Mouse (Mus musculus): ENCODE data around the gene Plk5. TPM values are rescaled to one million over a fixed set of nuclear protein-coding genes. Genes with fewer than 3 reads are reported as not detected.

Gene Plk5
- polyA plus RNA-seq, 1 experiment from 2014 or later: 2.9 TPM

DNA sequence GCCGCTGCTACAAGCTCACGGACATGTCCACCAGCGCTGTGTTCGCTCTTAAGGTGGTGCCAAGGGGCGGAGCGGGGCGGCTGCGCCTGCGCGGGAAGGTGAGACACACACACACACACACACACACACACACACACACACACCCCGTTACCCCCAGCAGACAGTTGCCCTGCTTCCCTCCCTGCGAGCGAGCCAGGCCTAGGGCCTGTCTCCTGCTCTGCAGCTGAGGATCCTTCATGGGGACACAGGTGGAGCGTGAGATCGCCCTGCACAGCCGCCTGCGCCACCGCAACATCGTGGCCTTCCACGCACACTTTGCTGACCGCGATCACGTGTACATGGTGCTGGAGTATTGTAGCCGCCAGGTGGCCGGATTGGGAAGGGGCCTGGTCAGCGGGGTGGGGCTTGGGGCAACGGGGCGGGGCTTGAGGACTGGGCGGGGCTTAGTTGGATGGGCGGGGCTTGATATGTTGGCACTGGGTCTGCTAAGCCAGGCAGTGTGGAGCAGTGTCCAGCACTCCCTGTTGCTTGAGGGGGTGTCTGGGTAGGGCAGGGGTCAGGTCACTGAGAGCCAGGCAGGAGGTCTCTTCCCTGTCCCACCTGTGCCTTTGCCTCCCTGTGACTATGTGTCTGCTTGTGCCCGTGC is 1.9 kb downstream of the Plk5 start:
- peaks cover 44% of the 10 kb centered on the region for H3K27me3 ChIP-seq (ENCODE audit: control insufficient read depth, insufficient read depth, low read length)
- WGBS: 7% methylated on average over 31 of the region's 31 CpGs
- H3K36me3 ChIP-seq (ENCODE audit: control insufficient read depth, insufficient read depth, low read length): no peaks in the 10 kb centered on the region
- ATAC-seq (ENCODE audit: low FRiP score, low TSS enrichment) (peak; percentile 50), DNase-seq (peak; percentile 66)
- 0 out of 2 replicates have a peak overlapping the region, but pooled peaks have one; percentile 16 for H3K9ac ChIP-seq (replicated peaks; ENCODE audit: low read length)
- H3K9me3 ChIP-seq (ENCODE audit: control insufficient read depth, low read length): no peaks in the 10 kb centered on the region
- H3K4me1 ChIP-seq (ENCODE audit: control insufficient read depth, insufficient read depth, low read length): peaks cover 7% of the 10 kb centered on the region; the same call in 1 of the 2 replicates
- no peak overlapping the region for H3K27ac ChIP-seq (replicated peaks; ENCODE audit: low read depth, low read length)
- H3K4me3 ChIP-seq (replicated peaks; ENCODE audit: low read depth, low read length): peak overlapping the region; percentile 32
- peak overlapping the region; percentile 53 for H3K4me2 ChIP-seq (ENCODE audit: low read length)

DNA sequence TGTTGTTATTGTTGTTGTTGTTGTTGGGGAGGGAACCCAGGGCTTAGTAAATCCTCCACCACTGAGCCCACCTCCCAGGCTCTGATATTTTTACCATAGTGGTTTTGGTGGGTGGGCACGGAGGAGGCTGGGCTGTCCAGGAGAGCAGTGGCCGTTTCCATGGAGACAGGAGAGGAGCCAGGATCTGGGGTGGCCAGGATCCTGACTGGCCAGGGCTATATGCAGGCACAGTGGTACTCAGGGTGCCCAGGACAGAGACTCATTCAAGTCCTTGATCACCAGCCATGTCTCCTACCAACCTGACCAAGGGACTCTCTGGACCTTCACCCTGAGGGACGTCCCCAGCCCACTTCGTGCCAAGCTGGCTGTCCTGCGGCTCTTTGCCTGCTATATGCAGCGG is 7.5 kb downstream of the Plk5 start:
- no peak overlapping the region for H3K4me2 ChIP-seq (ENCODE audit: low read length)
- H3K9me3 ChIP-seq (ENCODE audit: control insufficient read depth, low read length): no peaks in the 10 kb centered on the region
- no peak overlapping the region for H3K27ac ChIP-seq (replicated peaks; ENCODE audit: low read depth, low read length)
- no peaks in the 10 kb centered on the region for H3K4me1 ChIP-seq (ENCODE audit: control insufficient read depth, insufficient read depth, low read length)
- H3K27me3 ChIP-seq (ENCODE audit: control insufficient read depth, insufficient read depth, low read length): peaks cover under 1% of the 10 kb centered on the region; the same call in 1 of the 2 replicates
- H3K4me3 ChIP-seq (replicated peaks; ENCODE audit: low read depth, low read length): no peak overlapping the region
- no peak overlapping the region for H3K9ac ChIP-seq (replicated peaks; ENCODE audit: low read length)
- no peak for DNase-seq
- WGBS: 26% methylated on average over 6 of the region's 6 CpGs
- no peak for ATAC-seq (ENCODE audit: low FRiP score, low TSS enrichment)
- no peaks in the 10 kb centered on the region for H3K36me3 ChIP-seq (ENCODE audit: control insufficient read depth, insufficient read depth, low read length)

DNA sequence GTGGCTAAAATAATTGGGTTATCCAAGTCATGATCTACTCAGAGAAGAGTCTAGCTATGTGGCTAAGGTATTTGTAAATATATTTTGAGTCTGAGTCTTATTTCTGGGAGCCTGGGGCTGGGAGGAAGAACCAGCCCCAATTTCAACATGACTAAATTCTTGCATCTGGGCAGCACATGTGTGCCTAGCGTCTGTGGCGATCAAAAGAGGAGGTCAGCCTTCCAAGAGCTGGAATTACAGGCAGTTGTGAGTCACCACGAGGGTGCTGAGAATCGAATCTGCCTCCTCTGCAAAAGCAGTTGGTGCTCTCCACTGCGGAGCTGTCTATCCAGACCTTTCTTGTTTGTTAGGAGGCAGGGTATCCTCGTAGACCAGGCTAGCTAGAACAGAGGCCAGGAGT is 9.5 kb downstream of the Plk5 start:
- no peak for ATAC-seq (ENCODE audit: low FRiP score, low TSS enrichment)
- Histone ChIP-seq H3K9ac (replicated peaks; ENCODE audit: low read length) (no peak overlapping the region), H3K27me3 (ENCODE audit: control insufficient read depth, insufficient read depth, low read length) (no peaks in the 10 kb centered on the region), H3K27ac (replicated peaks; ENCODE audit: low read depth, low read length) (no peak overlapping the region), H3K36me3 (ENCODE audit: control insufficient read depth, insufficient read depth, low read length) (no peaks in the 10 kb centered on the region), H3K4me1 (ENCODE audit: control insufficient read depth, insufficient read depth, low read length) (no peaks in the 10 kb centered on the region), H3K9me3 (ENCODE audit: control insufficient read depth, low read length) (no peaks in the 10 kb centered on the region), H3K4me2 (ENCODE audit: low read length) (no peak overlapping the region), H3K4me3 (replicated peaks; ENCODE audit: low read depth, low read length) (no peak overlapping the region)
- WGBS: 62% methylated on average over 6 of the region's 6 CpGs
- DNase-seq: no peak

DNA sequence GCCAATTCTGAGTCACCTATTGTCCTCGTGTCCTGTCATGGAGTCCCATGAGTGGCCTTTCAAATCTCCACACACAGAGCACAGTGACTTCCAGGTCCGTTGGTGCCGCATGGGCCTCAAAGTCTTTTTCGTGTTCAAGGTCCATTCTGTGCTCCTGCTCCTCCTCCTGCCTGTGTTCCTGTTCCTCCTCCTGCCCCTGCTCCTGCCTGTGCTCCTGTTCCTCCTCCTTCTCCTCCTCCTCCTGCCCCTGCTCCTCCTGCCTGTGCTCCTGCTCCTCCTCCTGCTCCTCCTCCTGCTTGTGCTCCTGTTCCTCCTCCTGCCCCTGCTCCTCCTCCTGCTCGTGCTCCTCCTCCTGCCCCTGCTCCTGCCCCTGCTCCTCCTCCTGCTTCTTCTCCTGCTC is 11.7 kb downstream of the Plk5 start:
- Histone ChIP-seq H3K36me3 (ENCODE audit: control insufficient read depth, insufficient read depth, low read length) (no peaks in the 10 kb centered on the region), H3K9me3 (ENCODE audit: control insufficient read depth, low read length) (no peaks in the 10 kb centered on the region), H3K4me2 (ENCODE audit: low read length) (no peak overlapping the region), H3K27ac (replicated peaks; ENCODE audit: low read depth, low read length) (no peak overlapping the region), H3K27me3 (ENCODE audit: control insufficient read depth, insufficient read depth, low read length) (no peaks in the 10 kb centered on the region), H3K4me1 (ENCODE audit: control insufficient read depth, insufficient read depth, low read length) (peaks cover 11% of the 10 kb centered on the region; the same call in 1 of the 2 replicates), H3K9ac (replicated peaks; ENCODE audit: low read length) (no peak overlapping the region), H3K4me3 (replicated peaks; ENCODE audit: low read depth, low read length) (no peak overlapping the region)
- DNase-seq (no peak), ATAC-seq (ENCODE audit: low FRiP score, low TSS enrichment) (no peak)
- WGBS: 59% methylated on average over 5 of the region's 5 CpGs

DNA sequence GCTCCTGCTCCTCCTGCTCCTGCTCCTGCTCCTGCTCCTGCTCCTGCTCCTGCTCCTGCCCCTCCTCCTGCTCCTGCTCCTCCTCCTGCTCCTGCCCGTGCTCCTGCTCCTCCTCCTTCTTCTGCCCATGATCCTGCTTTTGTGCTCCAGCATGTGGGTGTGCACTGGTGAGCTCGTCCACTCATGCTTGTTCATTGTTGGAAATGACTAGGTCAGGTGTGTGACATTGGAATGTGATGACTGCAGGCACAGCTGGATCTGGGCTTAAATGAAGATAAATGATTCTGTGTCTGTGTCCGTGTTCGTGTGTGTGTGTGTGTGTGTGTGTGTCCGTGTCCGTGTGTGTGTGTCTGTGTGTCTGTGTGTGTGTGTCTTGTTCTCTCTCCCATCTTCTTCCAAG is 12.1 kb downstream of the Plk5 start:
- no peak overlapping the region for H3K9ac ChIP-seq (replicated peaks; ENCODE audit: low read length)
- no peak overlapping the region for H3K4me2 ChIP-seq (ENCODE audit: low read length)
- H3K4me1 ChIP-seq (ENCODE audit: control insufficient read depth, insufficient read depth, low read length): peaks cover 11% of the 10 kb centered on the region; the same call in 1 of the 2 replicates
- no peaks in the 10 kb centered on the region for H3K36me3 ChIP-seq (ENCODE audit: control insufficient read depth, insufficient read depth, low read length)
- DNase-seq (no peak), ATAC-seq (ENCODE audit: low FRiP score, low TSS enrichment) (no peak)
- no peak overlapping the region for H3K27ac ChIP-seq (replicated peaks; ENCODE audit: low read depth, low read length)
- 93% methylated on average over 6 of the region's 6 CpGs for WGBS
- no peaks in the 10 kb centered on the region for H3K27me3 ChIP-seq (ENCODE audit: control insufficient read depth, insufficient read depth, low read length)
- no peak overlapping the region for H3K4me3 ChIP-seq (replicated peaks; ENCODE audit: low read depth, low read length)
- no peaks in the 10 kb centered on the region for H3K9me3 ChIP-seq (ENCODE audit: control insufficient read depth, low read length)

DNA sequence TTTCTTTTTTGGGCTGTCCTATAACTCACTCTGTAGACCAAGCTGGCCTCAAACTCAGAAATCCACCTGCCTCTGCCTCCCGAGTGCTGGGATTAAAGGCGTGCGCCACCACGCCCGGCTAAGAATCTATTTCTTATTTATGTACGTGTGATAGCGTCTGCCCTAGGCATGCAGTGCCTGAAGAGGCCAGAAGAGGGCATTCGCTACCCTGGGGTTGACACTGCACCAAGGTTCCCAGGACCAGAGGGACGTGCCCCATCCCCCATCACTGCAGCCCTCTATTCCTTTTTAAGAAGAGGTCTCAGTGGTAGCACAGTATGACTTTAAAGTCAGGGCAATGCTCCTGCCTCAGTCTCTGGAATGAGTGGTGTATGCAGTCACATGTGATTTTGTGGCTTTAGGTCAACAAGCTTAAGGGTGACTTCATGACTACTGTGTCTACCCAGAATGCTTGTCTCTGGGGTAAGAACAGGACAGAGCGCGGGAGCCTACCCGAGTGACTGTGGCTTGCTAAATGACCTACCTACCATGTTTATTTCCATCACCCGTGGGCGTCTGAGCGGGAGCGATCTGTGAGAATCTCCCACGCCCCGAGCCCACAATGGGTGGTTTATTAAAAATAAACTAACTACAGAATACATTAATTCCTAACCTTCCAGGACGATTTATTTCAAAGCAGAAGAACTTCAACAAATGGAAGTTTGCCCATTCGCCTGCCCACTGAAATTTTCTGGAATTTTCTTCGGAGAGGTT is 13.9 kb downstream of the Plk5 start:
- H3K27me3 ChIP-seq (ENCODE audit: control insufficient read depth, insufficient read depth, low read length): no peaks in the 10 kb centered on the region
- H3K9me3 ChIP-seq (ENCODE audit: control insufficient read depth, low read length): no peaks in the 10 kb centered on the region
- no peak overlapping the region for H3K4me3 ChIP-seq (replicated peaks; ENCODE audit: low read depth, low read length)
- ATAC-seq (ENCODE audit: low FRiP score, low TSS enrichment): no peak
- H3K4me2 ChIP-seq (ENCODE audit: low read length): no peak overlapping the region
- no peak for DNase-seq
- no peak overlapping the region for H3K27ac ChIP-seq (replicated peaks; ENCODE audit: low read depth, low read length)
- H3K4me1 ChIP-seq (ENCODE audit: control insufficient read depth, insufficient read depth, low read length): peaks cover 11% of the 10 kb centered on the region; the same call in 1 of the 2 replicates
- H3K9ac ChIP-seq (replicated peaks; ENCODE audit: low read length): no peak overlapping the region
- WGBS: 85% methylated on average over 21 of the region's 21 CpGs
- no peaks in the 10 kb centered on the region for H3K36me3 ChIP-seq (ENCODE audit: control insufficient read depth, insufficient read depth, low read length)

DNA sequence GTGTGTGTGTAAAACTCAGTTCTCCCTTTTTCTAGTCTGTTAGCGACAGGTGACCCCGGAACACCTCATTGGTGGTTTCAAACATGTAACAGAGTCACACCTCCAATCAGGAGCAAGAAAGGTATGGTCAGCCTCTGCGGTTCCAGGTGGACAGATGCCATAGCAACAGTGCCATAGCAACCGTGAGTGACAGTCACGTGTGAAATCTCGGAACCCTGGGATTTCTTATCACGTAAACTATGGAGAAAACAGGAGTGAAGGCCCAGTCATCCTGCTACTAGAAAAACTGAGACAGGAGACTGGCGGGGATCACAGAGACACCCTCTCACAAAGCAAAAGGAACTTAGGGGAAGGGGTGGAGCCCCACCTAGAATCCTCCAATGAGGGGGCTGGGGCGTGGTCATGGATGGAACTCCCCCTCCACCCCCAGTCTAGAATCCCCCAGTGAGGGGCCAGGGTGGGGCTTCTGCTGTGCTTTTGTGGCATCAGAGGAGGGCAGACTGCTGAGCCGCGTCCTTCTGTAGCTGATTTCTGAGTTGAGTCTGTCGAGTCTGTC is 15.2 kb downstream of the Plk5 start:
- 3% methylated on average over 12 of the region's 12 CpGs for WGBS
- H3K4me3 ChIP-seq (replicated peaks; ENCODE audit: low read depth, low read length): no peak overlapping the region
- DNase-seq: peak; percentile 77
- peak overlapping the region; percentile 41 for H3K4me2 ChIP-seq (ENCODE audit: low read length)
- ATAC-seq (ENCODE audit: low FRiP score, low TSS enrichment): peak; percentile 63; the same call in 1 of the 2 replicates
- H3K27me3 ChIP-seq (ENCODE audit: control insufficient read depth, insufficient read depth, low read length): no peaks in the 10 kb centered on the region
- no peak overlapping the region; the same call in 1 of the 2 replicates for H3K9ac ChIP-seq (replicated peaks; ENCODE audit: low read length)
- no peaks in the 10 kb centered on the region for H3K9me3 ChIP-seq (ENCODE audit: control insufficient read depth, low read length)
- H3K4me1 ChIP-seq (ENCODE audit: control insufficient read depth, insufficient read depth, low read length): peaks cover 11% of the 10 kb centered on the region; the same call in 1 of the 2 replicates
- H3K36me3 ChIP-seq (ENCODE audit: control insufficient read depth, insufficient read depth, low read length): no peaks in the 10 kb centered on the region
- no peak overlapping the region for H3K27ac ChIP-seq (replicated peaks; ENCODE audit: low read depth, low read length)

DNA sequence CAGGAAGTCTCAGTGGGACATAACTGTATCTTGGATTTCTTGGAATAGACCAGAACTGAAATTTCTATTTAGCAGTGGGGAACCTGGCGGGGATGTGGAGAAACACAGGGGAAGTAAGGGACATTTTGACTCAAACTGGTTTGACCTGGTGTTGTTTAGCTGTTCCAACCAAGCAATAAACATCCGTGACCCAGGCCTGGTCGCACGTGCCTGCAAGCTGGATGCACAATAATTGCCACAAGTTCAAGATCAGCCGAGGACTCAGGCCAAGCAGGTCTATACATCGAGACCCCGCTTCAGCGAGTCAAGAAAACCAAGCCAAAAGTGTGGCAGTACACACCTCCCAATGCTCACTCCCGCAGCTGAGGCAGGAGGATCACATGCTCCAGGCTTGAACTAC is 15.7 kb downstream of the Plk5 start:
- ATAC-seq (ENCODE audit: low FRiP score, low TSS enrichment): no peak

More for the DNA sequence above, 15.7 kb downstream of the Plk5 start:
- Histone ChIP-seq H3K36me3 (ENCODE audit: control insufficient read depth, insufficient read depth, low read length) (no peaks in the 10 kb centered on the region), H3K4me2 (ENCODE audit: low read length) (peak overlapping the region; percentile 41), H3K27ac (replicated peaks; ENCODE audit: low read depth, low read length) (no peak overlapping the region), H3K9me3 (ENCODE audit: control insufficient read depth, low read length) (no peaks in the 10 kb centered on the region), H3K4me3 (replicated peaks; ENCODE audit: low read depth, low read length) (no peak overlapping the region), H3K4me1 (ENCODE audit: control insufficient read depth, insufficient read depth, low read length) (peaks cover 11% of the 10 kb centered on the region; the same call in 1 of the 2 replicates), H3K27me3 (ENCODE audit: control insufficient read depth, insufficient read depth, low read length) (no peaks in the 10 kb centered on the region), H3K9ac (replicated peaks; ENCODE audit: low read length) (no peak overlapping the region; the same call in 1 of the 2 replicates)
- WGBS: 55% methylated on average over 9 of the region's 9 CpGs
- DNase-seq: no peak
